Mouse (Mus musculus) stomach, postnatal 0 days (tissue): ENCODE measurements at regions not wholly inside any gene's neighbourhood (a gene's known extent, or its start where the extent isn't known, plus 50 kb on each side); places are given as distances from the start of the nearest gene placed in this dataset.

Experiments
- CTCF ChIP-seq: IDR thresholded peaks from 2 replicates; pipeline ENCODE4 v1.5.1; 2016; ENCODE audit warnings: antibody characterized with exemption, low read depth, mild to moderate bottlenecking, moderate library complexity
- EP300 ChIP-seq: optimal IDR thresholded peaks from 2 replicates; pipeline ENCODE3; 2016; ENCODE audit warnings: antibody characterized with exemption

GRCm38 (mm10) chr16:74514481-74514880, 102.9 kb upstream of the Robo2 start:
- TF ChIP-seq CTCF (no peak), EP300 (no peak)
